Mouse (Mus musculus): Measurements from ENCODE around the gene Osbp. TPM values are rescaled to one million over a fixed set of nuclear protein-coding genes. Genes with fewer than 3 reads are reported as not detected.
A peak's percentile ranks its signal among the peaks of the same experiment; 100 is the strongest.

The Osbp gene
- total and polyA plus RNA-seq, 3 experiments, result 33.8 to 95.1 (median 81.7) TPM

GRCm38 (mm10) chr19:12002125-12002524, 36.4 kb downstream of the Osbp start:
- Histone ChIP-seq H3K79me2 (replicated peaks; ENCODE audit: control insufficient read depth, insufficient read depth, low read length) (no peaks in the 10 kb centered on the region), H3K36me3 (ENCODE audit: control insufficient read depth, insufficient read depth, low read length) (peaks cover 2% of the 10 kb centered on the region; the same call in 1 of the 2 replicates), H3K27ac (no peak overlapping the region), H3K4me3 (no peak overlapping the region), H3K27me3 (ENCODE audit: control insufficient read depth, insufficient read depth, low read length) (no peaks in the 10 kb centered on the region), H3K9ac (ENCODE audit: low read depth, low read length) (no peak overlapping the region), H3K4me1 (ENCODE audit: control insufficient read depth, insufficient read depth, low read length) (peaks cover 5% of the 10 kb centered on the region)
- intact Hi-C loops (cut with DNase I), result loop anchor here (10.0 kb wide), 2 partner anchors 187 to 1477 kb away; partner anchors contain the start of genes Cpsf7, Sdhaf2 and Stx3
- WGBS, result 17% methylated on average over 11 of the region's 11 CpGs
- DNase-seq, result peak; percentile 69 to 72
- TF ChIP-seq POLR2A (IDR thresholded peaks at IDR 0.05; ENCODE audit: insufficient read depth, low read depth, low read length), result no peak
- TF ChIP-seq CTCF (IDR thresholded peaks at IDR 0.05), result no peak
- no peak for TF ChIP-seq EP300 (IDR thresholded peaks at IDR 0.05; ENCODE audit: insufficient read depth, low read depth, low read length)

- no peak overlapping the region for H3K4me3 ChIP-seq
- intact Hi-C loops (cut with DNase I), result loop anchor here (10.0 kb wide), 2 partner anchors 188 to 1478 kb away; partner anchors contain the start of genes Cpsf7, Sdhaf2 and Stx3
- H3K27me3 ChIP-seq (ENCODE audit: control insufficient read depth, insufficient read depth, low read length), result no peaks in the 10 kb centered on the region
- no peak overlapping the region for H3K9ac ChIP-seq (ENCODE audit: low read depth, low read length)
- H3K27ac ChIP-seq, result no peak overlapping the region
- no peaks in the 10 kb centered on the region for H3K79me2 ChIP-seq (replicated peaks; ENCODE audit: control insufficient read depth, insufficient read depth, low read length)
- no peak for TF ChIP-seq POLR2A (IDR thresholded peaks at IDR 0.05; ENCODE audit: insufficient read depth, low read depth, low read length)
- TF ChIP-seq CTCF (IDR thresholded peaks at IDR 0.05), result no peak
- TF ChIP-seq EP300 (IDR thresholded peaks at IDR 0.05; ENCODE audit: insufficient read depth, low read depth, low read length), result no peak
- H3K36me3 ChIP-seq (ENCODE audit: control insufficient read depth, insufficient read depth, low read length), result peaks cover 2% of the 10 kb centered on the region; the same call in 1 of the 2 replicates
- peaks cover 5% of the 10 kb centered on the region for H3K4me1 ChIP-seq (ENCODE audit: control insufficient read depth, insufficient read depth, low read length)
- WGBS, result 54% methylated on average over 14 of the region's 14 CpGs
- DNase-seq, result no peak
Measured at GRCm38 (mm10) chr19:12002791-12003190, 37.0 kb downstream of the Osbp start.

- no peak overlapping the region for H3K4me3 ChIP-seq
- no peak for DNase-seq
- H3K36me3 ChIP-seq (ENCODE audit: control insufficient read depth, insufficient read depth, low read length), result peaks cover 2% of the 10 kb centered on the region; the same call in 1 of the 2 replicates
- TF ChIP-seq POLR2A (IDR thresholded peaks at IDR 0.05; ENCODE audit: insufficient read depth, low read depth, low read length), result no peak
- no peak for TF ChIP-seq CTCF (IDR thresholded peaks at IDR 0.05)
- no peak for TF ChIP-seq EP300 (IDR thresholded peaks at IDR 0.05; ENCODE audit: insufficient read depth, low read depth, low read length)
- intact Hi-C loops (cut with DNase I), result loop anchor here (10.0 kb wide), 2 partner anchors 189 to 1479 kb away; partner anchors contain the start of genes Cpsf7, Sdhaf2 and Stx3
- 92% methylated on average over 2 of the region's 2 CpGs for WGBS
- H3K4me1 ChIP-seq (ENCODE audit: control insufficient read depth, insufficient read depth, low read length), result peaks cover 5% of the 10 kb centered on the region
- no peak overlapping the region for H3K9ac ChIP-seq (ENCODE audit: low read depth, low read length)
- H3K79me2 ChIP-seq (replicated peaks; ENCODE audit: control insufficient read depth, insufficient read depth, low read length), result no peaks in the 10 kb centered on the region
- no peaks in the 10 kb centered on the region for H3K27me3 ChIP-seq (ENCODE audit: control insufficient read depth, insufficient read depth, low read length)
- no peak overlapping the region for H3K27ac ChIP-seq
Measured at GRCm38 (mm10) chr19:12003568-12003967, 37.8 kb downstream of the Osbp start.

- peaks cover 2% of the 10 kb centered on the region; the same call in 1 of the 2 replicates for H3K36me3 ChIP-seq (ENCODE audit: control insufficient read depth, insufficient read depth, low read length)
- no peaks in the 10 kb centered on the region for H3K79me2 ChIP-seq (replicated peaks; ENCODE audit: control insufficient read depth, insufficient read depth, low read length)
- H3K4me1 ChIP-seq (ENCODE audit: control insufficient read depth, insufficient read depth, low read length), result peaks cover 5% of the 10 kb centered on the region
- DNase-seq, result no peak
- 43% methylated on average over 9 of the region's 9 CpGs for WGBS
- peak overlapping the region; percentile 11; the same call in 1 of the 2 replicates for H3K9ac ChIP-seq (ENCODE audit: low read depth, low read length)
- peak overlapping the region; percentile 78 for H3K27ac ChIP-seq
- H3K4me3 ChIP-seq, result peak overlapping the region; percentile 63
- intact Hi-C loops (cut with DNase I), result loop anchor here (10.0 kb wide), 2 partner anchors 190 to 1480 kb away; partner anchors contain the start of genes Cpsf7, Sdhaf2 and Stx3
- no peaks in the 10 kb centered on the region for H3K27me3 ChIP-seq (ENCODE audit: control insufficient read depth, insufficient read depth, low read length)
- TF ChIP-seq CTCF (IDR thresholded peaks at IDR 0.05) (no peak), POLR2A (IDR thresholded peaks at IDR 0.05; ENCODE audit: insufficient read depth, low read depth, low read length) (no peak), EP300 (IDR thresholded peaks at IDR 0.05; ENCODE audit: insufficient read depth, low read depth, low read length) (no peak)
Measured at GRCm38 (mm10) chr19:12004216-12005008, 38.7 kb downstream of the Osbp start.

GRCm38 (mm10) chr19:12005376-12006360, 39.9 kb downstream of the Osbp start:
- under 1% methylated on average over 41 of the region's 41 CpGs for WGBS
- DNase-seq, result peak; percentile 87 to 89
- Histone ChIP-seq H3K4me3 (peak overlapping the region; percentile 63), H3K36me3 (ENCODE audit: control insufficient read depth, insufficient read depth, low read length) (peaks cover 2% of the 10 kb centered on the region; the same call in 1 of the 2 replicates), H3K9ac (ENCODE audit: low read depth, low read length) (peak overlapping the region; percentile 70), H3K27me3 (ENCODE audit: control insufficient read depth, insufficient read depth, low read length) (no peaks in the 10 kb centered on the region), H3K79me2 (replicated peaks; ENCODE audit: control insufficient read depth, insufficient read depth, low read length) (no peaks in the 10 kb centered on the region), H3K27ac (peak overlapping the region; percentile 78), H3K4me1 (ENCODE audit: control insufficient read depth, insufficient read depth, low read length) (peaks cover 5% of the 10 kb centered on the region)
- intact Hi-C loops (cut with DNase I), result loop anchor here (2.0 to 10.0 kb wide), 4 partner anchors 39 to 1481 kb away; partner anchors contain the start of genes Cpsf7, Sdhaf2 and Stx3
- TF ChIP-seq CTCF (IDR thresholded peaks at IDR 0.05) (no peak), EP300 (IDR thresholded peaks at IDR 0.05; ENCODE audit: insufficient read depth, low read depth, low read length) (0 out of 2 replicates have a peak, but pooled peaks have one; percentile 51), POLR2A (IDR thresholded peaks at IDR 0.05; ENCODE audit: insufficient read depth, low read depth, low read length) (peak; percentile 47; the same call in 1 of the 2 replicates)

Data from heart, adult 2 months (tissue).